Mouse (Mus musculus): ENCODE measurements around the gene Vmn1r13. TPM values are rescaled to one million over a fixed set of nuclear protein-coding genes. Genes with fewer than 3 reads are reported as not detected.
"Not testable (repeated sequence)": the region's sequence is repeated elsewhere in the genome, so short reads cannot be mapped to it uniquely, and the experiment has no call there.

The Vmn1r13 gene
- not detected for total RNA-seq (2022)

- DNase-seq (ENCODE audit: low spot score in 2 of 2), result not testable (repeated sequence)
Measured at GRCm38 (mm10) chr6:57202990-57203389, at the start of gene Vmn1r13. Gene Vmn1r13 (plus strand): TSS chr6:57203290.

- DNase-seq (ENCODE audit: low spot score in 2 of 2), result no peak
Measured at GRCm38 (mm10) chr6:57156619-57157018, 46.5 kb upstream of the Vmn1r13 start, which contains the start of gene Vmn1r12. Gene Vmn1r12 (plus strand): TSS chr6:57156919.

GRCm38 (mm10) chr6:57190016-57190415 is 13.1 kb upstream of the Vmn1r13 start:
- DNase-seq (ENCODE audit: low spot score in 2 of 2), result not testable (repeated sequence)

GRCm38 (mm10) chr6:57231386-57231785 is 28.3 kb downstream of the Vmn1r13 start, which contains the start of gene Vmn1r14:
Gene Vmn1r14 (plus strand): TSS chr6:57231686.
- DNase-seq (ENCODE audit: low spot score in 2 of 2), result no peak

GRCm38 (mm10) chr6:57257652-57258051 is 54.6 kb downstream of the Vmn1r13 start, which contains the start of gene Vmn1r15:
Gene Vmn1r15 (plus strand): TSS chr6:57257952.
- no peak for DNase-seq (ENCODE audit: low spot score in 2 of 2)

GRCm38 (mm10) chr6:57260990-57261389 is 57.9 kb downstream of the Vmn1r13 start:
- no peak for DNase-seq (ENCODE audit: low spot score in 2 of 2)

Other genes with a start within 250 kb of the Vmn1r13 start
- not detected for gene Vmn1r5, start 233.0 kb upstream of the Vmn1r13 start, total RNA-seq (2022)
- not detected for gene Vmn1r6, start 206.0 kb upstream of the Vmn1r13 start, total RNA-seq (2022)
- not detected for gene Vmn1r7, start 178.0 kb upstream of the Vmn1r13 start, total RNA-seq (2022)
- gene Vmn1r8, start 171.0 kb upstream of the Vmn1r13 start, total RNA-seq (2022), result not detected
- gene Vmn1r9, start 136.5 kb upstream of the Vmn1r13 start, total RNA-seq (2022), result under 1 TPM in 1 of 4 experiments, not detected in 3; 0.07 TPM
- gene Vmn1r10, start 93.8 kb upstream of the Vmn1r13 start, total RNA-seq (2022), result not detected
- not detected for gene Vmn1r11, start 69.8 kb upstream of the Vmn1r13 start, total RNA-seq (2022)
- under 1 TPM in 1 of 4 experiments, not detected in 3; 0.06 TPM for gene Vmn1r12, start 46.4 kb upstream of the Vmn1r13 start, total RNA-seq (2022)
- gene Vmn1r14, start 28.4 kb downstream of the Vmn1r13 start, total RNA-seq (2022), result not detected
- not detected for gene Vmn1r15, start 54.7 kb downstream of the Vmn1r13 start, total RNA-seq (2022)
- gene Vmn1r16, start 126.2 kb downstream of the Vmn1r13 start, total RNA-seq (2022), result not detected
- not detected for gene Vmn1r17, start 160.4 kb downstream of the Vmn1r13 start, total RNA-seq (2022)
- gene Vmn1r18, start 192.5 kb downstream of the Vmn1r13 start, total RNA-seq (2022), result not detected
- not detected for gene Vmn1r19, start 200.5 kb downstream of the Vmn1r13 start, total RNA-seq (2022)
- gene Vmn1r20, start 225.6 kb downstream of the Vmn1r13 start, total RNA-seq (2022), result not detected